Comparison of ENCODE assay signal across 8 mouse cellular contexts in genomic region chr14:79482251-79482661, GRCm38 (mm10). TPM values are rescaled to one million over a fixed set of nuclear protein-coding genes. Genes with fewer than 3 reads are reported as not detected.
DNase-seq lines count a peak whose midpoint lies in the region; ATAC-seq and TF ChIP-seq lines count a peak whose summit lies in the region.

No protein-coding gene starts in this region.

- peak; percentile 37 for DNase-seq in cerebellum, adult 11 months
- DNase-seq in cerebellum, adult 9-10 months = no peak
- peak; percentile 35 for DNase-seq in embryo, embryonic 11.5 days (ENCODE audit: low read depth, low spot score)
- peak; percentile 78 for DNase-seq in heart, postnatal 0 days (ENCODE audit: low spot score)
- peak; percentile 42 to 46 for DNase-seq in layer of hippocampus, adult 2 months (ENCODE audit: low spot score in 2 of 2)
- peak; percentile 49 to 52 for DNase-seq in lung, postnatal 4 days
- DNase-seq in thymus, postnatal 14 days = peak; percentile 40

- H3K9ac ChIP-seq in heart, postnatal 0 days (replicated peaks; ENCODE audit: low read depth, low read length) = peak overlapping the region; percentile 94

- under 1% methylated on average over 11 of the region's 11 CpGs for WGBS in heart, postnatal 0 days

- TF ChIP-seq CTCF in C2C12 (IDR thresholded peaks at IDR 0.05; ENCODE audit: control insufficient read depth, insufficient read depth, insufficient read length) = no peak
- TF ChIP-seq CTCF in heart, postnatal 0 days (IDR thresholded peaks at IDR 0.05; ENCODE audit: low read depth) = no peak
- no peak for TF ChIP-seq CTCF in layer of hippocampus, adult 2 months (conservative IDR thresholded peaks at IDR 0.05)

- no peaks in the 10 kb centered on the region for H3K9me3 ChIP-seq in heart, postnatal 0 days (replicated peaks; ENCODE audit: control insufficient read depth, low read length)

- H3K36me3 ChIP-seq in C2C12 (ENCODE audit: control insufficient read depth, insufficient read depth) = peaks cover 10% of the 10 kb centered on the region
- 0 out of 2 replicates have a peak, but pooled peaks cover 5% of the 10 kb centered on the region for H3K36me3 ChIP-seq in heart, postnatal 0 days (replicated peaks; ENCODE audit: control insufficient read depth, insufficient read depth, low read length)

- peaks cover 80% of the 10 kb centered on the region for H3K79me2 ChIP-seq in C2C12 (ENCODE audit: control insufficient read depth, insufficient read depth)

- H3ac ChIP-seq in C2C12 (ENCODE audit: control insufficient read depth, insufficient read length, low read depth) = peak overlapping the region; percentile 62

- peak overlapping the region; percentile 67 for H3K4me2 ChIP-seq in heart, postnatal 0 days (ENCODE audit: low read depth, low read length)

- peak overlapping the region; percentile 97 for H3K27ac ChIP-seq in heart, postnatal 0 days (ENCODE audit: low read depth)
- H3K27ac ChIP-seq in layer of hippocampus, adult 2 months = peak overlapping the region; percentile 99

- H3K79me3 ChIP-seq in C2C12 (ENCODE audit: low read depth) = peaks cover 39% of the 10 kb centered on the region

- H3K4me1 ChIP-seq in heart, postnatal 0 days (ENCODE audit: control insufficient read depth, insufficient read depth) = peaks cover 31% of the 10 kb centered on the region

- no peak; the same call in 1 of the 2 replicates for ATAC-seq in heart, postnatal 0 days (ENCODE audit: insufficient read depth, low read depth)

- peak overlapping the region; percentile 84 for H3K4me3 ChIP-seq in C2C12 (ENCODE audit: insufficient read depth, poor library complexity, severe bottlenecking)
- H3K4me3 ChIP-seq in heart, postnatal 0 days (ENCODE audit: low read depth, low read length) = peak overlapping the region; percentile 68
- peak overlapping the region; percentile 100 for H3K4me3 ChIP-seq in layer of hippocampus, adult 2 months

- no peaks in the 10 kb centered on the region for H3K27me3 ChIP-seq in C2C12 (ENCODE audit: control insufficient read depth, insufficient read depth, insufficient read length)
- no peaks in the 10 kb centered on the region for H3K27me3 ChIP-seq in heart, postnatal 0 days (ENCODE audit: control insufficient read depth, insufficient read depth, low read length)

- TF ChIP-seq EP300 in heart, postnatal 0 days (IDR thresholded peaks at IDR 0.05; ENCODE audit: low read depth) = 0 out of 2 replicates have a peak, but pooled peaks have one; percentile 0

TF ChIP-seq in C2C12, 6 proteins besides CTCF, POLR2A, EP300 and RAD21:
- TF ChIP-seq FOSL1 (IDR thresholded peaks at IDR 0.05; ENCODE audit: insufficient read depth, low read length, poor library complexity, severe bottlenecking) (no peak), MAX (IDR thresholded peaks at IDR 0.05) (no peak), USF1 (IDR thresholded peaks at IDR 0.05; ENCODE audit: low read depth) (no peak), MYOG (IDR thresholded peaks at IDR 0.05; ENCODE audit: control insufficient read depth, extremely low read depth, insufficient read length) (no peak), MYOD1 (IDR thresholded peaks at IDR 0.05; ENCODE audit: control insufficient read depth, insufficient read length, low read depth) (no peak), CEBPB (IDR thresholded peaks at IDR 0.05; ENCODE audit: low read depth) (no peak)

RNA-seq across cellular contexts. Expression of gene Wbp4, which starts 0.9 kb away (rescaled TPM):
- polyA plus RNA-seq in C2C12 (2012; fragmentation: generic; extraction: Trizol) = 9.8 TPM
- 9.5 and 10.0 TPM in 2 replicates for total RNA-seq in heart, postnatal 0 days (2014; rRNA removed; ENCODE audit: low replicate concordance)
- 26.6 and 27.2 TPM in 2 replicates for polyA plus RNA-seq in heart, postnatal 0 days (2015; fragmentation: Nextera tagmentation; extraction: Ambion mirVana)
- 10 to 100 TPM; 50.4 to 52.8 TPM for total RNA-seq in layer of hippocampus, adult 2 months (2021)

RNA-seq across cellular contexts. Expression of gene Elf1, which starts 1.3 kb away (rescaled TPM):
- polyA plus RNA-seq in C2C12 (2012; fragmentation: generic; extraction: Trizol) = 3.4 TPM
- total RNA-seq in heart, postnatal 0 days (2014; rRNA removed; ENCODE audit: low replicate concordance) = 11.0 and 13.2 TPM in 2 replicates
- 7.0 and 7.4 TPM in 2 replicates for polyA plus RNA-seq in heart, postnatal 0 days (2015; fragmentation: Nextera tagmentation; extraction: Ambion mirVana)
- 1 to 10 TPM; 4.6 to 4.8 TPM for total RNA-seq in layer of hippocampus, adult 2 months (2021)

RNA-seq across cellular contexts. Expression of gene Kbtbd6, which starts 30.6 kb away (rescaled TPM):
- polyA plus RNA-seq in C2C12 (2012; fragmentation: generic; extraction: Trizol) = 0.25 TPM
- 0.23 and 1.2 TPM in 2 replicates for total RNA-seq in heart, postnatal 0 days (2014; rRNA removed; ENCODE audit: low replicate concordance)
- 0.48 and 0.58 TPM in 2 replicates for polyA plus RNA-seq in heart, postnatal 0 days (2015; fragmentation: Nextera tagmentation; extraction: Ambion mirVana)
- 1 to 10 TPM in 1 of 2 experiments, under 1 TPM in 1; 0.91 to 1.2 TPM for total RNA-seq in layer of hippocampus, adult 2 months (2021)

RNA-seq across cellular contexts. Expression of gene Kbtbd7, which starts 55.9 kb away (rescaled TPM):
- polyA plus RNA-seq in C2C12 (2012; fragmentation: generic; extraction: Trizol) = 0.78 TPM
- 12.2 and 18.8 TPM in 2 replicates for total RNA-seq in heart, postnatal 0 days (2014; rRNA removed; ENCODE audit: low replicate concordance)
- 5.5 and 5.8 TPM in 2 replicates for polyA plus RNA-seq in heart, postnatal 0 days (2015; fragmentation: Nextera tagmentation; extraction: Ambion mirVana)
- 10 to 100 TPM; 39.9 to 44.0 TPM for total RNA-seq in layer of hippocampus, adult 2 months (2021)
